23 mouse cellular contexts compared by ENCODE assay signal in the genomic region with DNA sequence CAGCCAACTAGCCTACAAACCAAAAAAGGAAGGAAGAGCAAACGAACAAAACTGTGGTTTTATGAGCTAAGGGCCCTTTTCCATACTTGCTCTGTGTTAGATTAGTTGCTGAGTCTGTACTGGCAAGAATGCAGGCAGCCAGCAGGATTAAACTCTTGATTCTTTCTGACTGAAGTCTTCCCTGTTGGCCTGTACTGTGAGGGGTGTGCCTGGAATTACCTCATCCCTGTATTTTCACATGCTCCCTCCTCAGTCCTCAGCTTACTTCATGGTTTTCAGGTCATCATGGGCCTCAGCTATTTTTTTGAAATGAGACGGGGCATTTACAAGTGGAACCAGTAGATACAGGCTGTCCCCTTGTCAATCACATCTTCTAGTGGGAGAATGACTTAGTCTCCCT. TPM values are rescaled to one million over a fixed set of nuclear protein-coding genes. Genes with fewer than 3 reads are reported as not detected.
"Had no signal": no experiment of that assay in that cellular context is flagged by ENCODE, and none has a peak within 500 bp of the region (broad histone marks: within the 10 kb centered on the region; RNA-seq: fewer than 3 reads in every experiment).

No protein-coding gene starts in this region.

- H3K9ac ChIP-seq: kidney, embryonic 15.5 days; limb, embryonic 12.5 days; liver, embryonic 15.5 days; neural tube, embryonic 15.5 days had no signal

- H3K4me3 ChIP-seq: kidney, embryonic 15.5 days; limb, embryonic 12.5 days; liver, embryonic 15.5 days; midbrain, embryonic 10.5 days; myocyte; neural tube, embryonic 15.5 days had no signal

- ATAC-seq: lung, postnatal 0 days had no signal

- DNase-seq: kidney, adult 2 months; kidney, postnatal 14 days; layer of hippocampus, postnatal 36 days; lung, adult 2 months; lung, postnatal 36 days; midbrain, embryonic 14.5 days; right cerebral cortex, adult 18-20 months; right cerebral cortex, postnatal 25 days; thymus, adult 2 months; thymus, postnatal 25 days had no signal

- H3K27ac ChIP-seq: kidney, embryonic 15.5 days; limb, embryonic 12.5 days; liver, embryonic 15.5 days; neural tube, embryonic 15.5 days had no signal

- H3K4me1 ChIP-seq: liver, embryonic 15.5 days had no signal

- H3K9me3 ChIP-seq: kidney, embryonic 15.5 days; limb, embryonic 12.5 days; liver, embryonic 15.5 days; midbrain, embryonic 10.5 days; neural tube, embryonic 15.5 days had no signal

- H3K27me3 ChIP-seq: kidney, embryonic 15.5 days; limb, embryonic 12.5 days; liver, embryonic 15.5 days; neural tube, embryonic 15.5 days had no signal

- H3K4me2 ChIP-seq: kidney, embryonic 15.5 days; limb, embryonic 12.5 days; liver, embryonic 11.5 days; liver, embryonic 15.5 days; neural tube, embryonic 15.5 days had no signal

RNA-seq across cellular contexts. Expression of gene Ghrh, which starts 22.1 kb away (rescaled TPM):
- total RNA-seq: layer of hippocampus, adult 8-10 months; layer of hippocampus, postnatal 36 days; left cerebral cortex, postnatal 25 days; megakaryocyte, adult 5-6 weeks had no signal
- polyA plus RNA-seq: kidney, adult 2 months; limb, embryonic 12.5 days; liver, embryonic 11.5 days; lung, adult 2 months; myocyte; neural tube, embryonic 11.5 days; urinary bladder, adult 2 months had no signal
